Mouse (Mus musculus) small intestine, adult 2 months (tissue): ENCODE data around the gene Ccer2.

Source experiments
- CTCF ChIP-seq: fragments of 200-500 bp; IDR thresholded peaks from 2 replicates; pipeline ENCODE4 v1.5.1; 2012; ENCODE audit warnings: low read depth, mild to moderate bottlenecking, control low read depth, inconsistent platforms, low read length, moderate library complexity, mixed read lengths; ENCODE audit not compliant: insufficient replicate concordance, insufficient read length; ENCODE audit errors: extremely low read depth
- POLR2A ChIP-seq: fragments of 200-500 bp; IDR thresholded peaks from 2 replicates; pipeline ENCODE4 v1.6.1; 2012; ENCODE audit warnings: low read depth, mild to moderate bottlenecking, control low read depth, inconsistent platforms, low read length, moderate library complexity

DNA sequence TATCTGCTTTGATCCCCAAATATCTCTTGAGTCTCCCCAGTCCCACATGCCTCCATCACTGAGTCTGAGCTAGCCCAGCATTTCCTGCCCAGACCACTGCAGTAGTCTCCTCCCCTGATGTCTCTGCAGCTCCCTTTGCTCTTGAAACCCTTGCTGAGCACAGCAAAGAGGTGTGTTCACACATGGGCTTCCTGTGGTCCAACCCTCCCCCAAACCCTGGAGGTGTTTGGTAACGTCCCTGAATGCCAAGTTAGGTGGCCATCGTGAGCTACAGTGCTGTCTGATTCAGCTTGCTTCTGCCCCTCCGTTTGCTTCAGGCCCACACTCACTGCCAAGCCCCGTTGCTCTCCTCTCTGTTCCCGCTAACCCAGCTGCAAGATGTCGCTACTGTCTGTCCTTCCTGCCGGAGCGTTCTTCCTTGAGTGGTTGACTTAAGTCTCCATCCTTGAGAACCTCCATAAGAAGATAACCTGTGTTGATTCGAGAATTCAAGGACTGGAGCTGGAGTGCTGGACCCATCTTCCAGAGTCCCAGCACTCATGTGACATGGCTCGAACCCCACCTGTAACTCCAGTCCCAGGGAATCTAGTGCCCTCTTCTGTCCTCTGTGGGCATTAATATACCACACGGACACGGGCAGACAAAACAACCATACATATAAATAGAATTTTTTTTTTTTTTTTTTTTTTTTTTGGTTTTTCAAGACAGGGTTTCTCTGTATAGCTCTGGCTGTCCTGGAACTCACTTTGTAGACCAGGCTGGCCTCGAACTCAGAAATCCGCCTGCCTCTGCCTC lies 36.6 kb downstream of the Ccer2 start:
- TF ChIP-seq CTCF, result no peak
- no peak for TF ChIP-seq POLR2A
